Mouse (Mus musculus): ENCODE data around the gene Ccdc172. TPM values are rescaled to one million over a fixed set of nuclear protein-coding genes. Genes with fewer than 3 reads are reported as not detected.
A peak's percentile ranks its signal among the peaks of the same experiment; 100 is the strongest.

Ccdc172 gene
- total RNA-seq, 2 experiments from 2014 or later, result not detected

- intact Hi-C loops (cut with DNase I), result no loop called here
- no peak overlapping the region for H3K27ac ChIP-seq
- no peak overlapping the region for H3K4me3 ChIP-seq
- no peak for TF ChIP-seq CTCF (IDR thresholded peaks at IDR 0.05)
- DNase-seq (ENCODE audit: extremely low spot score in 1 of 2, low spot score in 2 of 2), result no peak
Measured at GRCm38 (mm10) chr19:58525457-58526239, 13.9 kb downstream of the Ccdc172 start.

DNA sequence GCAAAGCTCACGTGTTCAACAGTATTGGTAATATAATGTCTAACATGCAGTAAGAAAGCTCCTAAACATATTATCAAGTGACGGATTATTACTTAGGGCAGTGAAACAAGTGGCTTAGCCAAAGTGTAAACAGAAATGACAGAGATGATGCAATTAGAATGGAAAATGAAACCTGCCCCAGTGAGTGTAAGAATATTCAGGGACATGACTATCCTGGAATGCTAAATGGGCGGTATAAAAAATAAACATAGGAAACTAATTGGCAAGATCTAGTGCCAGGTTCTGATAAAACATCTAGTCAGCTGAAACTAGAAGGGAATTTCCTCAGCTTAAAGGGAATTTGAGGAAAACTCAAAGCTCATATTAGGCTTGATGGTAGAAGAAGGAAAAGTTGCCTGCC is 21.3 kb downstream of the Ccdc172 start:
- no peak for TF ChIP-seq CTCF (IDR thresholded peaks at IDR 0.05)
- H3K4me3 ChIP-seq, result no peak overlapping the region
- no peak overlapping the region for H3K27ac ChIP-seq
- intact Hi-C loops (cut with DNase I), result no loop called here
- no peak for DNase-seq (ENCODE audit: extremely low spot score in 1 of 2, low spot score in 2 of 2)

DNA sequence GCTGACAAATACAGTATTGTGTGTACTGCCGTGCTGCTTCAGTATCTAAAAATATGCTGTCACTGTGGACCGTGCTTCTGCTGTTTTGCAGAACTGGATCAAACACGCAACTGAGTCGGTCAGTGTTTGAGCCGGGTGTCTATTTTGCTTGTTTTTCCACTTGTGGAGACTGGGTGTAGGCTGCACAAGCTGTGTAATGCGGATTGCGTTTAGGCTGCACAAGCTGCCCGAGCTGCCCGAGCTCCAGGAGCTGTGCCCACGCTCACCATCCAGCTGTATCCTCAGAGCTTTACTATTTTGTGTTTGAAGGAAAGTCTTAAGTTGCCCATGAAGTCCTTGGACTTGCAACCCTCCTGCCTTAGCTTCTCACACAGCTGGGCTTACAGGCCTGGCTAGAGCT is 24.9 kb downstream of the Ccdc172 start:
- Histone ChIP-seq H3K27ac (peak overlapping the region; percentile 36; the same call in 1 of the 2 replicates), H3K4me3 (peak overlapping the region; percentile 27)
- TF ChIP-seq CTCF (IDR thresholded peaks at IDR 0.05), result no peak
- peak in 1 of 2 experiments; percentile 54 for DNase-seq (ENCODE audit: extremely low spot score in 1 of 2, low spot score in 2 of 2)
- intact Hi-C loops (cut with DNase I), result no loop called here

DNA sequence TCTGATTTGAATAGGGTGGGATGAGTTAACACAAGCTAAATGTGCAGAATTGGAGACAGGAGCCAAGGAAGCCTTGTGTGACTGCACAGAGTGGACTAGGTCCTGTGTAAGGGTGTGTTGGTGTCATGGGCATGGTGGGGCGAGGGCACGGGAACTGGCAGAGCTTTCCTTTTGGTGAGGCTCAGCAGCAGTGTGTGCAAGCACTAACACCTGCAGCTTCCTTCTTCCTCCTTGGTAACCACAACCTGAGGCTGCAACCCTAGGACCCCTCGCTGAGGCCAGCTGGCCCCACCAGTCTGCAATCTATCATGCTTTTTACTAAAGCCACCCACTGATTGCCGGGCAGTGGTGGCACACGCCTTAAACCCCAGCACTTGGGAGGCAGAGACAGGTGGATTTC is 28.6 kb downstream of the Ccdc172 start:
- Histone ChIP-seq H3K27ac (no peak overlapping the region), H3K4me3 (no peak overlapping the region)
- intact Hi-C loops (cut with DNase I), result no loop called here
- no peak for TF ChIP-seq CTCF (IDR thresholded peaks at IDR 0.05)
- DNase-seq (ENCODE audit: extremely low spot score in 1 of 2, low spot score in 2 of 2), result no peak

DNA sequence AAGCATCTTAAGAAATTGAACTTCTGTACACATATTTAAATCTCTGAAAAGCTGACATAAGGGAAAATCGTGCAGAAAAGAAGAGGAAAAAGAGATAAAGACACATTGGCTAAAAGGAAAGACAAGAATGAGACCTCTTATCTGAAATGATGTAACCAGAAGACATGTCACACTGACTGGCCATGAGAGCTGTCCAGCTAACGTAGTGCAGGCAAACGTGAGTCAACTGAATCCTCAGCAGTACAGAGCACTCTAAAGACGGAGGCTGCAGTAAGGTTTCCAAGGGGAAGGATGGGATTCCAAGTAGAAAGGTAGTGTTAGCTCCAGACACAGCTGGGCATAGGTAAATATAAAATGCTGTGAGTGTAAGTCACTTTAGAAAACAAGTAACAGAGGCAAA is 36.6 kb downstream of the Ccdc172 start:
- H3K4me3 ChIP-seq, result no peak overlapping the region
- DNase-seq (ENCODE audit: extremely low spot score in 1 of 2, low spot score in 2 of 2), result no peak
- no peak for TF ChIP-seq CTCF (IDR thresholded peaks at IDR 0.05)
- intact Hi-C loops (cut with DNase I), result no loop called here
- H3K27ac ChIP-seq, result no peak overlapping the region

GRCm38 (mm10) chr19:58550489-58550888 is 38.7 kb downstream of the Ccdc172 start:
- Histone ChIP-seq H3K4me3 (no peak overlapping the region), H3K27ac (no peak overlapping the region)
- TF ChIP-seq CTCF (IDR thresholded peaks at IDR 0.05), result no peak
- intact Hi-C loops (cut with DNase I), result no loop called here
- no peak for DNase-seq (ENCODE audit: extremely low spot score in 1 of 2, low spot score in 2 of 2)

DNA sequence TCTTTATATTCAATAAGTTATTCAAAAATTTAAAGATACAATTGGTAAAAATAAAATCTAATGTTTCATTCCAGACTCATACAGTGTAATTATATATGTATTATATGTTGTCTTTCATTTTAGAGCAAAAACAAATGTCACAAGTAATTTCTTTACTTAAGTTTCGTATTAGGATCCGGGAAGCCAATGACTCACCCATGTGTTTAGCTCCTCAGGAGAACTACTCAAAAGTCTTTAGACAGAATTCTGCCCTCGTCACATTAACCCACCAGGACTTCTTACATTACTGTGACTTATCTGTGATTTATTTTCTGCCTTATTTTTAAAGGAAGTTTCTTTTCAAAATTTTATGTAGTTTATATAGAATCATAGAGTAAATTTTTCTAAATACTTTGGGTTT is 39.1 kb downstream of the Ccdc172 start:
- Histone ChIP-seq H3K4me3 (no peak overlapping the region), H3K27ac (no peak overlapping the region)
- TF ChIP-seq CTCF (IDR thresholded peaks at IDR 0.05), result no peak
- intact Hi-C loops (cut with DNase I), result no loop called here
- no peak for DNase-seq (ENCODE audit: extremely low spot score in 1 of 2, low spot score in 2 of 2)

- no peak for DNase-seq (ENCODE audit: extremely low spot score in 1 of 2, low spot score in 2 of 2)
- no peak overlapping the region for H3K4me3 ChIP-seq
- intact Hi-C loops (cut with DNase I), result loop anchor here (5.0 kb wide), 3 partner anchors 638 to 738 kb away; no protein-coding TSS in a partner anchor
- TF ChIP-seq CTCF (IDR thresholded peaks at IDR 0.05), result no peak
- no peak overlapping the region for H3K27ac ChIP-seq
Measured at GRCm38 (mm10) chr19:58554974-58555373, 43.2 kb downstream of the Ccdc172 start.

- TF ChIP-seq CTCF (IDR thresholded peaks at IDR 0.05), result peak; percentile 79
- Histone ChIP-seq H3K4me3 (no peak overlapping the region), H3K27ac (no peak overlapping the region)
- peak; percentile 18 to 54 for DNase-seq (ENCODE audit: extremely low spot score in 1 of 2, low spot score in 2 of 2)
- intact Hi-C loops (cut with DNase I), result loop anchor here (1.0 to 5.0 kb wide), 6 partner anchors 90 to 904 kb away; no protein-coding TSS in a partner anchor
Measured at GRCm38 (mm10) chr19:58558352-58558751, 46.6 kb downstream of the Ccdc172 start.

GRCm38 (mm10) chr19:58562301-58562815 is 50.6 kb downstream of the Ccdc172 start:
- no peak overlapping the region for H3K4me3 ChIP-seq
- TF ChIP-seq CTCF (IDR thresholded peaks at IDR 0.05), result no peak
- DNase-seq (ENCODE audit: extremely low spot score in 1 of 2, low spot score in 2 of 2), result no peak
- intact Hi-C loops (cut with DNase I), result no loop called here
- no peak overlapping the region for H3K27ac ChIP-seq

- intact Hi-C loops (cut with DNase I), result no loop called here
- TF ChIP-seq CTCF (IDR thresholded peaks at IDR 0.05), result no peak
- Histone ChIP-seq H3K27ac (no peak overlapping the region), H3K4me3 (no peak overlapping the region)
- DNase-seq (ENCODE audit: extremely low spot score in 1 of 2, low spot score in 2 of 2), result no peak
Measured at GRCm38 (mm10) chr19:58571566-58571965, 59.8 kb downstream of the Ccdc172 start.

DNA sequence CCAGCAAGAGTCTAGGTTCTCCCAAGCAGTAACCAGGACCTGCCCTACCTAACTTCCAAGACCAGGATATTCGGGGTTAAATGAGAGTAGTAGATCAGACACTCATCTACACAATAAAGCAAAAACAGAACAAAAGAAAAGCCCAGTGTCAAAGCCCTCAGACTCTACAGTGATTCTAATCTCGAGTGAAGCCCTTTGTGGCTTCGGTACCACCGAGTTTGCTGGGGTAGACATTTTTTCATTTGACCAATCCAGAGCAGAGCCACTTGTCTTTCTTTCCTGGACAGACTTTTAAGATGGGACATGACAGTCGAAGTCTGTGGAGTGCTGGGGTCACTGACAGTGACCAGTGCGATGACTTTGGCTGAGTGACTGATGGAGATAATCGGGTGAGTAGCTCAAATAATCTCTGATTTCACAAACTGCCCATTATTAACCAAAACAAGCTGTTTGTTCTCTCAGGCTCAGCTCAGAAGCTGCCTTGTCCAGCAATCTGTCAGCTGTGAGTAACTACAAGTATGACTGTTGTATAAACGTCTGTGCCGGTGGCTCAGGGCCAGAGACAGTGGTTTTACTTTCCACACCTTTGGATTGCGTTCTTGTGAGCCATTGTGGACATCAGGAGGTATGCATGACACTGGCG is 60.8 kb downstream of the Ccdc172 start:
- intact Hi-C loops (cut with DNase I), result no loop called here
- no peak for TF ChIP-seq CTCF (IDR thresholded peaks at IDR 0.05)
- DNase-seq (ENCODE audit: extremely low spot score in 1 of 2, low spot score in 2 of 2), result no peak
- no peak overlapping the region for H3K4me3 ChIP-seq
- H3K27ac ChIP-seq, result no peak overlapping the region
